Mouse (Mus musculus) heart, embryonic 14.5 days (tissue): ENCODE results near the gene Ppp1r1a. TPM values are rescaled to one million over a fixed set of nuclear protein-coding genes. Genes with fewer than 3 reads are reported as not detected.

Experiments used
- ATAC-seq: fragments of 200-750 bp; cut with Nextera tagmentation; 2 replicates; pipeline ENCODE4 v1.8.0; 2017; ENCODE audit warnings: low read depth, moderate TSS enrichment; ENCODE audit not compliant: insufficient number of reproducible peaks, insufficient read depth, low FRiP score
- H3K27ac ChIP-seq, 2 experiments: fragments of 200-500 bp in 1 of 2; fragments of 300-500 bp in 1 of 2; sonication (generic) in 1 of 2; replicated peaks in 1 of 2; 2 replicates each; pipeline ENCODE4 v1.5.1; 2012 to 2014; ENCODE audit warnings: low read depth in 2 of 2, low read length in 2 of 2, control low read depth in 1 of 2, mild to moderate bottlenecking in 1 of 2, mixed read lengths in 1 of 2; ENCODE audit not compliant: control insufficient read depth in 1 of 2, insufficient read depth in 1 of 2
- H3K27me3 ChIP-seq: fragments of 300-500 bp; sonication (generic); 2 replicates; pipeline ENCODE4 v1.6.1; 2014; ENCODE audit warnings: mild to moderate bottlenecking, low read length, control low read depth; ENCODE audit not compliant: control insufficient read depth, insufficient read depth
- H3K36me3 ChIP-seq: fragments of 300-500 bp; sonication (generic); 2 replicates; pipeline ENCODE4 v1.6.1; 2014; ENCODE audit warnings: mild to moderate bottlenecking, control low read depth, low read length, mixed read lengths; ENCODE audit not compliant: control insufficient read depth, insufficient read depth
- H3K4me1 ChIP-seq, 2 experiments: fragments of 200-500 bp in 1 of 2; fragments of 300-500 bp in 1 of 2; sonication (generic) in 1 of 2; 2 replicates each; pipeline ENCODE4 v1.6.1; 2012 to 2014; ENCODE audit warnings: low read length in 2 of 2, control low read depth in 1 of 2, mixed read lengths in 1 of 2; ENCODE audit not compliant: control insufficient read depth in 2 of 2, insufficient read depth in 2 of 2
- H3K4me2 ChIP-seq: fragments of 300-500 bp; sonication (generic); 2 replicates; pipeline ENCODE4 v1.6.1; 2014; ENCODE audit warnings: mild to moderate bottlenecking, low read length
- H3K4me3 ChIP-seq, 2 experiments: fragments of 200-500 bp in 1 of 2; fragments of 300-500 bp in 1 of 2; sonication (generic) in 1 of 2; 2 replicates each; pipeline ENCODE4 v1.5.1; 2012 to 2014; ENCODE audit warnings: low read length in 2 of 2, mild to moderate bottlenecking in 2 of 2, control low read depth in 1 of 2, low read depth in 1 of 2, moderate library complexity in 1 of 2; ENCODE audit not compliant: control insufficient read depth in 1 of 2, insufficient read depth in 1 of 2
- H3K9ac ChIP-seq: fragments of 300-500 bp; sonication (generic); 2 replicates; pipeline ENCODE4 v1.6.1; 2014; ENCODE audit warnings: mild to moderate bottlenecking, low read length
- H3K9me3 ChIP-seq: fragments of 300-500 bp; sonication (generic); 2 replicates; pipeline ENCODE4 v1.6.1; 2016; ENCODE audit warnings: low read length, control low read depth; ENCODE audit not compliant: control insufficient read depth
- WGBS: fragments of 180-500 bp; shearing (Covaris S2); extraction: QIAGEN DNeasy Blood & Tissue Kit; methylation state at CpG from one replicate; pipeline ENCODE4 v1.1.7; 2014; 5-methylcytosine and 5-hydroxymethylcytosine counted together
- polyA plus RNA-seq: library from polyadenylated mRNA; unstranded; fragments of >200 nt; fragmentation: Nextera tagmentation; extraction: Ambion mirVana; gene quantifications from 2 replicates; pipeline ENCODE4 v1.2.1, GENCODE M21; 2014

The Ppp1r1a gene
- 77.9 and 87.1 TPM in 2 replicates for polyA plus RNA-seq

GRCm38 (mm10) chr15:103537822-103538213 is at the start of gene Ppp1r1a:
TSS of gene Ppp1r1a (minus strand) at chr15:103538003.
- Histone ChIP-seq H3K9ac (peak within 1 kb of the TSS; percentile 77), H3K4me1 (peaks cover 11% of the 10 kb centered on the region in 2 experiments; a peak in 3 of 4 replicates), H3K4me3 (peak within 1 kb of the TSS; percentile 68 to 82), H3K36me3 (0 out of 2 replicates have a peak, but pooled peaks cover 2% of the 10 kb centered on the region), H3K9me3 (no peaks in the 10 kb centered on the region), H3K27me3 (no peaks in the 10 kb centered on the region), H3K27ac (peak within 1 kb of the TSS; percentile 77 to 91), H3K4me2 (peak within 1 kb of the TSS; percentile 91)
- peak; percentile 74 for ATAC-seq
- WGBS, result under 1% methylated on average over 36 of the region's 36 CpGs

GRCm38 (mm10) chr15:103585876-103586275 is 48.1 kb upstream of the Ppp1r1a start:
- Histone ChIP-seq H3K36me3 (no peaks in the 10 kb centered on the region), H3K27ac (no peak overlapping the region), H3K9ac (no peak overlapping the region), H3K27me3 (no peaks in the 10 kb centered on the region), H3K4me3 (no peak overlapping the region), H3K4me2 (no peak overlapping the region), H3K4me1 (peaks cover 0 to 4% of the 10 kb centered on the region in 2 experiments; a peak in 1 of 4 replicates), H3K9me3 (no peaks in the 10 kb centered on the region)
- ATAC-seq, result no peak
- 47% methylated on average over 2 of the region's 2 CpGs for WGBS

GRCm38 (mm10) chr15:103564981-103565380 is 27.2 kb upstream of the Ppp1r1a start, which contains the start of gene Glycam1:
TSS of gene Glycam1 (minus strand) at chr15:103565081.
- Histone ChIP-seq H3K9me3 (no peaks in the 10 kb centered on the region), H3K9ac (no peak within 1 kb of the TSS), H3K27ac (no peak within 1 kb of the TSS), H3K27me3 (no peaks in the 10 kb centered on the region), H3K4me1 (no peaks in the 10 kb centered on the region), H3K36me3 (no peaks in the 10 kb centered on the region), H3K4me2 (no peak within 1 kb of the TSS), H3K4me3 (no peak within 1 kb of the TSS)
- ATAC-seq, result no peak

GRCm38 (mm10) chr15:103552096-103552690 is 14.4 kb upstream of the Ppp1r1a start:
- Histone ChIP-seq H3K36me3 (no peaks in the 10 kb centered on the region), H3K4me3 (no peak overlapping the region), H3K27me3 (no peaks in the 10 kb centered on the region), H3K4me2 (no peak overlapping the region), H3K9me3 (no peaks in the 10 kb centered on the region), H3K9ac (no peak overlapping the region), H3K27ac (no peak overlapping the region), H3K4me1 (no peaks in the 10 kb centered on the region)
- WGBS, result 42% methylated on average over 3 of the region's 3 CpGs
- no peak for ATAC-seq

GRCm38 (mm10) chr15:103551053-103551452 is 13.2 kb upstream of the Ppp1r1a start:
- Histone ChIP-seq H3K27ac (no peak overlapping the region), H3K9me3 (no peaks in the 10 kb centered on the region), H3K4me1 (no peaks in the 10 kb centered on the region), H3K36me3 (no peaks in the 10 kb centered on the region), H3K27me3 (no peaks in the 10 kb centered on the region), H3K4me3 (no peak overlapping the region), H3K9ac (no peak overlapping the region), H3K4me2 (no peak overlapping the region)
- WGBS, result 11% methylated on average over 1 of the region's 1 CpGs
- ATAC-seq, result no peak

GRCm38 (mm10) chr15:103549475-103549874 is 11.7 kb upstream of the Ppp1r1a start:
- no peaks in the 10 kb centered on the region for H3K36me3 ChIP-seq
- no peak overlapping the region for H3K9ac ChIP-seq
- no peaks in the 10 kb centered on the region for H3K4me1 ChIP-seq
- no peak overlapping the region for H3K27ac ChIP-seq
- no peak overlapping the region for H3K4me2 ChIP-seq
- H3K27me3 ChIP-seq, result no peaks in the 10 kb centered on the region
- no peak for ATAC-seq
- WGBS, result 84% methylated on average over 1 of the region's 1 CpGs
- no peak overlapping the region for H3K4me3 ChIP-seq
- no peaks in the 10 kb centered on the region for H3K9me3 ChIP-seq

GRCm38 (mm10) chr15:103547983-103548382 is 10.2 kb upstream of the Ppp1r1a start:
- no peak for ATAC-seq
- WGBS, result 82% methylated on average over 3 of the region's 3 CpGs

GRCm38 (mm10) chr15:103542526-103542925 is 4.7 kb upstream of the Ppp1r1a start:
- H3K9me3 ChIP-seq, result no peaks in the 10 kb centered on the region
- peaks cover 0 to 4% of the 10 kb centered on the region in 2 experiments; a peak in 1 of 4 replicates for H3K4me1 ChIP-seq
- H3K27me3 ChIP-seq, result no peaks in the 10 kb centered on the region
- H3K27ac ChIP-seq, result no peak overlapping the region
- no peak overlapping the region for H3K4me2 ChIP-seq
- H3K36me3 ChIP-seq, result no peaks in the 10 kb centered on the region
- H3K9ac ChIP-seq, result no peak overlapping the region
- H3K4me3 ChIP-seq, result no peak overlapping the region
- ATAC-seq, result no peak

More at GRCm38 (mm10) chr15:103547983-103548382, 10.2 kb upstream of the Ppp1r1a start:
- H3K9ac ChIP-seq, result no peak overlapping the region
- H3K9me3 ChIP-seq, result no peaks in the 10 kb centered on the region
- H3K27me3 ChIP-seq, result no peaks in the 10 kb centered on the region
- H3K4me2 ChIP-seq, result no peak overlapping the region
- no peaks in the 10 kb centered on the region for H3K36me3 ChIP-seq
- H3K4me3 ChIP-seq, result no peak overlapping the region
- no peak overlapping the region for H3K27ac ChIP-seq
- no peaks in the 10 kb centered on the region for H3K4me1 ChIP-seq
